Mouse (Mus musculus): ENCODE measurements around the gene Mfsd2b. TPM values are rescaled to one million over a fixed set of nuclear protein-coding genes. Genes with fewer than 3 reads are reported as not detected.

Mfsd2b gene
- polyA plus RNA-seq, 1 experiment from 2014 or later, result 1.7 TPM

DNA sequence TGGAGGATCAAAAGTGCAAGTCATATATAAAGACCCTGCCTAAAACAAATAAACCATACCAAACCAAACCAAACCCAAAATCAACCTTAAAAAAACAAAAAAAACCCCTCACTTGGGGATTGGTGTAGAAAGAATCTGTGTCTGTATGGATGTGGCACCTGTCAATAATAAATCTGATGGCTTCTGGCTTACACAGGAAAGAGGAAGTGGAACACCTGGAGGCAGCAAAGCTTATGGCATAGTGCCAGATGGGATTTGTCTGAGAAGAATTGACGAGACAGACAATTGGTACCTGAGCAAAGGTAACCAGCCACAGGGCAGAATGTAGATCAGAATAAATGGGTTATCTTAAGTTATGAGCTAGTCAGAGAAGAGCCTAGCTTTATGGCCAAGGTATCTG lies 10.9 kb upstream of the Mfsd2b start:
- Histone ChIP-seq H3K36me3 (ENCODE audit: control insufficient read depth, insufficient read depth, low read length) (peaks cover 22% of the 10 kb centered on the region), H3K4me3 (replicated peaks; ENCODE audit: low read depth, low read length) (no peak overlapping the region), H3K4me1 (ENCODE audit: control insufficient read depth, insufficient read depth, low read length) (no peaks in the 10 kb centered on the region), H3K9ac (replicated peaks; ENCODE audit: low read length) (no peak overlapping the region), H3K4me2 (ENCODE audit: low read length) (no peak overlapping the region), H3K27me3 (ENCODE audit: control insufficient read depth, insufficient read depth, low read length) (no peaks in the 10 kb centered on the region), H3K9me3 (ENCODE audit: control insufficient read depth, low read length) (no peaks in the 10 kb centered on the region), H3K27ac (replicated peaks; ENCODE audit: low read depth, low read length) (no peak overlapping the region)
- DNase-seq (no peak), ATAC-seq (ENCODE audit: low FRiP score, low TSS enrichment) (no peak)
- 87% methylated on average over 1 of the region's 1 CpGs for WGBS

DNA sequence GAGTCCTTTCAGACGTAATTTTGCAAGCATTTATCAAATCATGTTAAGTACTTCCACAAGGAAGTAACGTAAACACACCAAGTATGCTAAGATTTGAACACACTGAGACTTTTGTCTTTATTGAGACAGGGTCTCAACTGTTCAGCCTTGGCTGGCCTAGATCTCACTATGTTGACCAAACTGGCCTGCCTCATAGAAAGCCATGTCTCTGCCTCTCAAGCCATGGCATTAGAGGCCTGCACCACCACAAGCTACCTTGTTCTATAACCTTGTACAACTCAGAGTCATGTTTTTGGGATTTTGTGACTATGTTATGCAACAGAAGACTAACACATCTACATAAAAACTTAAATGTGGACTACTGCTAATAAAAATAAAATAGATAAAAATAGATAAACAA lies 7.9 kb upstream of the Mfsd2b start:
- ATAC-seq (ENCODE audit: low FRiP score, low TSS enrichment), result no peak
- WGBS, result 95% methylated on average over 2 of the region's 2 CpGs

DNA sequence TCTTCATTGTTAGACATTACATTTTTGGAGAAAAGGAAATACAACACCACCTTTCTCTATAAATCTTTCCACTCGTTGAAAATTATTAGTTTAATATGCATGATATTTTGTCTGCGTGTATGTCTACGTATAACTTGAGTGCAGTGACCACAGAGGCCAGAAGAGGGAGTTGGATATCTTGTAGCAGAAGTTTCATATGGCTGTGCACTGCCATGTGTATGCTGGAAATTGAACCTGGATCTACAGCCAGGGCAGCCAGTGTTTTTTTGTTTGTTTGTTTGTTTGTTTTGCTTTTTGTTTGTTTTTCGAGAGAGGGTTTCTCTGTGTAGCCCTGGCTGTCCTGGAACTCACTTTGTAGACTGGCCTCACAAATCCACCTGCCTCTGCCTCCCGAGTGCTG lies 4.9 kb upstream of the Mfsd2b start:
- WGBS, result 97% methylated on average over 5 of the region's 5 CpGs
- Histone ChIP-seq H3K4me1 (ENCODE audit: control insufficient read depth, insufficient read depth, low read length) (peaks cover 6% of the 10 kb centered on the region; the same call in 1 of the 2 replicates), H3K4me2 (ENCODE audit: low read length) (no peak overlapping the region), H3K9ac (replicated peaks; ENCODE audit: low read length) (no peak overlapping the region), H3K9me3 (ENCODE audit: control insufficient read depth, low read length) (no peaks in the 10 kb centered on the region), H3K4me3 (replicated peaks; ENCODE audit: low read depth, low read length) (no peak overlapping the region), H3K27me3 (ENCODE audit: control insufficient read depth, insufficient read depth, low read length) (no peaks in the 10 kb centered on the region), H3K27ac (replicated peaks; ENCODE audit: low read depth, low read length) (no peak overlapping the region), H3K36me3 (ENCODE audit: control insufficient read depth, insufficient read depth, low read length) (peaks cover 28% of the 10 kb centered on the region)
- ATAC-seq (ENCODE audit: low FRiP score, low TSS enrichment) (no peak), DNase-seq (no peak)

More for the DNA sequence above, 7.9 kb upstream of the Mfsd2b start:
- Histone ChIP-seq H3K27me3 (ENCODE audit: control insufficient read depth, insufficient read depth, low read length) (no peaks in the 10 kb centered on the region), H3K27ac (replicated peaks; ENCODE audit: low read depth, low read length) (no peak overlapping the region), H3K4me1 (ENCODE audit: control insufficient read depth, insufficient read depth, low read length) (no peaks in the 10 kb centered on the region), H3K9ac (replicated peaks; ENCODE audit: low read length) (no peak overlapping the region), H3K4me3 (replicated peaks; ENCODE audit: low read depth, low read length) (no peak overlapping the region), H3K9me3 (ENCODE audit: control insufficient read depth, low read length) (no peaks in the 10 kb centered on the region), H3K36me3 (ENCODE audit: control insufficient read depth, insufficient read depth, low read length) (peaks cover 31% of the 10 kb centered on the region), H3K4me2 (ENCODE audit: low read length) (no peak overlapping the region)
- no peak for DNase-seq

DNA sequence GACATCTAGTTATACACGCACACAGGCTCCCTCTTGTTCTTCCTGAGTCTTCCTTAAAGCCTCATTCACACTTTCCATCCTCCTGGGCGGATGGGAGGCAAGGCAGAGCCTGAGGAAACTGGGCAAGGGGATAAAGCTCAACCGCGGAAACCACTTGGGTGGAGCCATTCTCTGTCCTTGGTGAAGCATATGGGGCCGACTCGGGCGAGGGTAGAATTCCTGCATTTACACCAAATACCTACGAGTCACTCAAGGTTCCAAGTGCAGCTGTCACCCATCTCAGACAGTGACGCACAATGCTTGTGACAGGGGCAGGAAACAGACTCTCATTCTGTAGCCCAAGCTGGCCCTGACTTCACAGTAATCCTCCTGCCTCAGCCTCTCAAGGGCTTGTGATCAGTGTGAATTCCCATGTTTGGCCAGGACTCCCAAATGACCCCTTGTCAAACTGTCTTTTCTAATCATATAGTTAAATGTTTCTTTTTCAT lies 4.2 kb upstream of the Mfsd2b start:
- peaks cover 28% of the 10 kb centered on the region for H3K36me3 ChIP-seq (ENCODE audit: control insufficient read depth, insufficient read depth, low read length)
- no peak overlapping the region for H3K4me2 ChIP-seq (ENCODE audit: low read length)
- 84% methylated on average over 9 of the region's 9 CpGs for WGBS
- ATAC-seq (ENCODE audit: low FRiP score, low TSS enrichment), result no peak
- peaks cover 11% of the 10 kb centered on the region; the same call in 1 of the 2 replicates for H3K4me1 ChIP-seq (ENCODE audit: control insufficient read depth, insufficient read depth, low read length)
- no peak overlapping the region for H3K4me3 ChIP-seq (replicated peaks; ENCODE audit: low read depth, low read length)
- H3K27me3 ChIP-seq (ENCODE audit: control insufficient read depth, insufficient read depth, low read length), result no peaks in the 10 kb centered on the region
- no peak for DNase-seq
- no peak overlapping the region for H3K27ac ChIP-seq (replicated peaks; ENCODE audit: low read depth, low read length)
- no peaks in the 10 kb centered on the region for H3K9me3 ChIP-seq (ENCODE audit: control insufficient read depth, low read length)
- H3K9ac ChIP-seq (replicated peaks; ENCODE audit: low read length), result no peak overlapping the region

DNA sequence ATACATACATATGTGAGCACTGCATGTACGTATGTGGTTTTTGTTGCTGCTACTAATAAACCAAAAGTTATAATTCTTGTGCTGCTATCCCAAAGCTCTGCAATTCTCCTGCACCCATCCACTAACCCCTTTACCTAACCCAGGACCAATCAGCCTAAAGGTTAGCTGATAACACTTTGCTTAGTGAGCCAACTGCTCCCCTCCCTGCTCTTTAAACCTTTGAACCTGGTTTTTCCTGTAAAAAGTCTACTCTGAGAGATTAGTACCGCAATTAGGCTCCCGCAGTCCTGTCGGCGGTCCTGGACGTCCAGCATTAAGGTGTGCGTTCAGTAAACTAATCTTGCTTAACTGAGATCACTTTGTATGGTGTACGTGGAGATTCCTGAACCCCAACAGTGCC lies 1.5 kb upstream of the Mfsd2b start:
- ATAC-seq (ENCODE audit: low FRiP score, low TSS enrichment), result no peak
- WGBS, result 83% methylated on average over 8 of the region's 8 CpGs
- Histone ChIP-seq H3K4me3 (replicated peaks; ENCODE audit: low read depth, low read length) (no peak overlapping the region), H3K27me3 (ENCODE audit: control insufficient read depth, insufficient read depth, low read length) (no peaks in the 10 kb centered on the region), H3K36me3 (ENCODE audit: control insufficient read depth, insufficient read depth, low read length) (peaks cover 9% of the 10 kb centered on the region), H3K9ac (replicated peaks; ENCODE audit: low read length) (no peak overlapping the region), H3K4me1 (ENCODE audit: control insufficient read depth, insufficient read depth, low read length) (peaks cover 11% of the 10 kb centered on the region; the same call in 1 of the 2 replicates), H3K27ac (replicated peaks; ENCODE audit: low read depth, low read length) (no peak overlapping the region), H3K4me2 (ENCODE audit: low read length) (no peak overlapping the region), H3K9me3 (ENCODE audit: control insufficient read depth, low read length) (no peaks in the 10 kb centered on the region)
- DNase-seq, result no peak

DNA sequence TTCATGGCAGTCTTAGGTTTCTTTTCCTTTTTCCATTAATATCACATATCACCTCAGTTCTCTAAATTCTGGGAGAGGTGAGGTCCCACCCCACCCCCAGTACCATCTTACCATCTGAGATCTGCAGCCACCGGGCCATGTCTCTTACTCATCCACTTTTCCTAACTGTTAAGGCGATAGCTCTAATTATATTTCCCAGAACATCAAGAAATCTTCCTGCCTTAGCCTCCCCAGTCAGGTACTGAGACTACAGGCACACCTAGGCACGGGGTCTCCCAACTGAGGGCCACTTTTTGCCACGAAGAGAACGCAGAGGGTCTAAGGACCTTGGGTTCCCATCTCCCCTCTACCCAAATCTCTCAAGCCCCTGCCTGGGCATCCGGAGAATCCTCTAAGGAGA lies 628 bp downstream of the Mfsd2b start:
- H3K9me3 ChIP-seq (ENCODE audit: control insufficient read depth, low read length), result no peaks in the 10 kb centered on the region
- peaks cover 11% of the 10 kb centered on the region; the same call in 1 of the 2 replicates for H3K4me1 ChIP-seq (ENCODE audit: control insufficient read depth, insufficient read depth, low read length)
- 82% methylated on average over 6 of the region's 6 CpGs for WGBS
- H3K27ac ChIP-seq (replicated peaks; ENCODE audit: low read depth, low read length), result no peak overlapping the region
- no peaks in the 10 kb centered on the region for H3K27me3 ChIP-seq (ENCODE audit: control insufficient read depth, insufficient read depth, low read length)
- H3K36me3 ChIP-seq (ENCODE audit: control insufficient read depth, insufficient read depth, low read length), result no peaks in the 10 kb centered on the region
- ATAC-seq (ENCODE audit: low FRiP score, low TSS enrichment), result no peak
- peak overlapping the region; percentile 37; the same call in 1 of the 2 replicates for H3K4me3 ChIP-seq (replicated peaks; ENCODE audit: low read depth, low read length)
- H3K4me2 ChIP-seq (ENCODE audit: low read length), result peak overlapping the region; percentile 76
- no peak for DNase-seq
- H3K9ac ChIP-seq (replicated peaks; ENCODE audit: low read length), result no peak overlapping the region

DNA sequence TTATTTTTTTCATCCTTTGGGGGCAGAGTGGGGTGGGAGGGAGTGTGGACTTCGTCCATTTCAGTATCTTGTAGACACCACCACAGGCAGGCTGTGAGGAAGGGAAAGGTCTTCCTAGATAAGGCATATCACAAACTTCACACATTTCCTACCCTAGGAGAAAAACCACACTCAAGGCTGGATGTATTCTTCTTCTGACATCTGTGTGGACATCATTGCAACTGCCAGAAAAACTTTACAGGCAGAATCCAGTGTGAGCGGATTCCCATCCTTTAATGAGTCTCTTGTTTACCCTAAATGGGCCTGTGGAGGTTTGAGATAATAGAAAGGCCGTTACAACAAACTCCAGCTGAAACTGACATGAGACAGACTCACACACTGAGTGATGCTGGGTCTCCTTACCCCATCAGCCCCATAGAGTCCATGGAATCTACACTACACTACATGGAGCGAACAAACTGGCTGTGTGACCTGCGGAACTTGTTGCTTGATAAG lies 1.1 kb downstream of the Mfsd2b start:
- Histone ChIP-seq H3K4me2 (ENCODE audit: low read length) (no peak overlapping the region), H3K4me3 (replicated peaks; ENCODE audit: low read depth, low read length) (no peak overlapping the region), H3K9me3 (ENCODE audit: control insufficient read depth, low read length) (no peaks in the 10 kb centered on the region), H3K27me3 (ENCODE audit: control insufficient read depth, insufficient read depth, low read length) (no peaks in the 10 kb centered on the region), H3K27ac (replicated peaks; ENCODE audit: low read depth, low read length) (no peak overlapping the region), H3K36me3 (ENCODE audit: control insufficient read depth, insufficient read depth, low read length) (no peaks in the 10 kb centered on the region), H3K9ac (replicated peaks; ENCODE audit: low read length) (no peak overlapping the region), H3K4me1 (ENCODE audit: control insufficient read depth, insufficient read depth, low read length) (peaks cover 11% of the 10 kb centered on the region; the same call in 1 of the 2 replicates)
- no peak for DNase-seq
- ATAC-seq (ENCODE audit: low FRiP score, low TSS enrichment), result no peak
- 87% methylated on average over 5 of the region's 5 CpGs for WGBS

DNA sequence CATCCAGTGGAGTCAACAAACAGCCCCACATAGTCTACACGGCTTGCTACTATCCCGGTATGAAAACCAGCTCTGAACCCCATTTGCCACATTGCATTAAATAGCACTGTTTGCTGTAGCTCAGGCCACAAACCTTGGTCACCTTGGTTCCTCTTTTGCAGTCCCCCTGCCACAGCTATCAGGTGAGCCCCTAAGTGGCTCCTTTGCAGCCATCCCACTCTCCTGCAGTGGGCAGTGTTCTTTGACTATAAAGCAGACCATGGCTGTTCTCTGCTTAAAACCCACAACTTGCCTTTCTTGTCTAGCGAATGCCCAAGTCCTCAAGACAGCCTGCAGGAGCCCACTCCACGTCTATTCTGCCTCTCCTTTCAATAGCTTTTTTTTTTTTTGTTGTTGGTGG lies 1.9 kb downstream of the Mfsd2b start:
- Histone ChIP-seq H3K36me3 (ENCODE audit: control insufficient read depth, insufficient read depth, low read length) (no peaks in the 10 kb centered on the region), H3K4me3 (replicated peaks; ENCODE audit: low read depth, low read length) (no peak overlapping the region), H3K27me3 (ENCODE audit: control insufficient read depth, insufficient read depth, low read length) (no peaks in the 10 kb centered on the region), H3K27ac (replicated peaks; ENCODE audit: low read depth, low read length) (no peak overlapping the region), H3K4me2 (ENCODE audit: low read length) (no peak overlapping the region), H3K9ac (replicated peaks; ENCODE audit: low read length) (no peak overlapping the region), H3K9me3 (ENCODE audit: control insufficient read depth, low read length) (no peaks in the 10 kb centered on the region), H3K4me1 (ENCODE audit: control insufficient read depth, insufficient read depth, low read length) (peaks cover 11% of the 10 kb centered on the region; the same call in 1 of the 2 replicates)
- WGBS, result 60% methylated on average over 4 of the region's 4 CpGs
- DNase-seq, result no peak
- ATAC-seq (ENCODE audit: low FRiP score, low TSS enrichment), result no peak

DNA sequence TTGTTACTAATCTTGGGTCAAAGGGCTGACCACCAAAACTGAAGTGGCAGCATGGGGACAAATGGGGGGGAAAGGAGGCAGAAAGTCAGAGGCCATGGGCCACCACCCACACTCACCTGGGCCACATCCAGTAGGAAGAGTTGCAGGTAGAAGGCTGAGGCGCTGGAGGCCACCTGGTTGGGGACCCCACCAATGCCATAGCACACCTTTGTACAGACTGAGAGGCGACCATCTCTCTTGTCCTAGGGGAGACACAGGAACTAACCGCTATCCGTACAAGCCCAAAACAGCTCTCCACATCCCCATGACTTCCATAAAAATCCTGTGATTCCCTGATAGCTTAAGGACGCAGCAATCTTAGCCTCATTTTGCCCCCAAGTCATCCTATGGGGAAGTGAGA lies 2.9 kb downstream of the Mfsd2b start:
- no peak overlapping the region for H3K4me2 ChIP-seq (ENCODE audit: low read length)
- no peaks in the 10 kb centered on the region for H3K36me3 ChIP-seq (ENCODE audit: control insufficient read depth, insufficient read depth, low read length)
- no peak for DNase-seq
- no peak overlapping the region for H3K4me3 ChIP-seq (replicated peaks; ENCODE audit: low read depth, low read length)
- H3K9me3 ChIP-seq (ENCODE audit: control insufficient read depth, low read length), result no peaks in the 10 kb centered on the region
- WGBS, result 92% methylated on average over 5 of the region's 5 CpGs
- H3K4me1 ChIP-seq (ENCODE audit: control insufficient read depth, insufficient read depth, low read length), result peaks cover 11% of the 10 kb centered on the region; the same call in 1 of the 2 replicates
- H3K27ac ChIP-seq (replicated peaks; ENCODE audit: low read depth, low read length), result no peak overlapping the region
- no peaks in the 10 kb centered on the region for H3K27me3 ChIP-seq (ENCODE audit: control insufficient read depth, insufficient read depth, low read length)
- no peak overlapping the region for H3K9ac ChIP-seq (replicated peaks; ENCODE audit: low read length)
- no peak for ATAC-seq (ENCODE audit: low FRiP score, low TSS enrichment)
